Mouse (Mus musculus) Muller cell, postnatal 12 days (primary cell): Measurements from ENCODE around the gene Gramd1b.

Experiments used
- DNase-seq: peaks from one replicate; pipeline ENCODE4 v3.0.0-alpha.2; 2015; ENCODE audit errors: inconsistent ontology term

The Gramd1b gene

DNA sequence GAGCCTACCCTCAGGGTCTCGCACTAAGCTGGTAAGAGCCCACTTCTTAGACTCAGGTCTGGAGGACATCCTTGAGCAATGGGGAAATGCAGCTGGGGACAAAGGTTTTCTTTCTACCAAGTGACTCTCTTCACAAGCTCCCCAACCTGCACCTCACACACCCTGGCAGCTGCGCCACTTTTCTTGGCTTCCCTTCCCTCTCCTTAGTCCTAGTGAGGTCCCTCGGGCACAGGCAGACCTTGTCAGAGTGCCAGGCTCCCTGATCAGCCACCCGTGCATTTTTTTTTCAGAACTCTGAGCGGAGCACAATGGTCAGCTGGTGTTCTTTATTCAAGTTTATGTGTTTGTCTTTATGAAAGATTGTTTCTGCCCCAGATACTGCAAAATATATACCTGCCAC lies 194.5 kb downstream of the Gramd1b start:
- peak; percentile 45 for DNase-seq

DNA sequence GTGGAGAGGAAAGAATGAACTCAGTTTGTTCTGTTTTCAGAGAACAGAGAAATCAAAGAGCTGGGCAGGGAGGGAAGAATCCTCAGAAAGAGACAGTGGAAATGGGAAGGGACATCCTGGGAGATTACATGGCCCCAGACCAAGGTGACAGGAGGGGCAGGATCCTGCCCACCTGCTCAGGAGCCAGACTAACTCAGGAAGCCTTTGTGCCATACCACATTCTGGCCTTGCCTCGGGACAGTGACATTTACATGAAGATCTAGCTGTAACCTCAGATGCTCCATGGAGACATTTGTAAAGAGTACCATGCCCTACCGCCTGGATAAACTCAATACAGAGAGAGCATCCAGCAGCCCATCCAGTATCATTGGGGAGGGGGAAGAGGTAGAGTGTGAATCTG lies 196.6 kb downstream of the Gramd1b start:
- no peak for DNase-seq

DNA sequence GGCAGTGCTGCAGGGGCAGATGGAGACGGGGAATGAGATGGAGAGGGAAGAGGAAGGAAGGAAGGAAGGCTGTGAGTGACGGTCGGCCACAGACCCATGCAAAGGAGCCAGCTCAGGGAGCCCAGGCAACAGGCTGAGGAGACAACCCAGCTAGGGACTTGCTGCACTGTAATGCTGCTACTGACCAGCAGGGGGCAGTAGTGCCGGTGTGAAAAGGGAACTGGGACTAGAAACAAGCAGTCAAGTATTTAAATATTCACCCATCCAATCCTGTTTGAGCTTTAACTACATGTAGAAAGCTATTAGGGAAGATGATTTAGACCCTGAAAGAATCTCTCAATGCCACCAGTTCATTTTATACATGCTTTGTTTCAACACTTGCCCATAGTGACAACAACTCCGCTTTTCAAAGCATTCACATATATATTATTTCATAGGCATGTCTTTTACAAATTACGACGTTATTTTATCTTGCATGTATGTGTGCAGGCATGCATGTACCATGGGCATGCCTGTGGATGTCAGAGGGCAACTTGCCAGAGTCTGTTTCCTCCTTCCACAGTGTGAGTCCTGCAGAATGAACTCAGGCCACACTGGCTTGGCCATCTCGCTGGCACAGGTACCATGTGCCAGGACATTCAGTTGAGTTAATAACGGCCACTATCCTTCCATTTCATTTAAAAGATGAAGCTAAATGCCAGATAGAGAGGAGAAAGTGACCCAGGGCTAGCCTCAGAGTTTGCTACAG lies 197.4 kb downstream of the Gramd1b start:
- peak; percentile 44 for DNase-seq

GRCm38 (mm10) chr9:40332731-40333648 lies 198.2 kb downstream of the Gramd1b start:
- no peak for DNase-seq

- DNase-seq: no peak
Observed at GRCm38 (mm10) chr9:40332326-40332725, 198.9 kb downstream of the Gramd1b start.

GRCm38 (mm10) chr9:40331411-40332286 lies 199.5 kb downstream of the Gramd1b start:
- no peak for DNase-seq

- peak; percentile 75 for DNase-seq
Observed at GRCm38 (mm10) chr9:40330609-40331382, 200.4 kb downstream of the Gramd1b start.

- no peak for DNase-seq
Observed at GRCm38 (mm10) chr9:40326260-40326915, 204.8 kb downstream of the Gramd1b start.

- DNase-seq: no peak
Observed at GRCm38 (mm10) chr9:40324826-40325225, 206.4 kb downstream of the Gramd1b start.

DNA sequence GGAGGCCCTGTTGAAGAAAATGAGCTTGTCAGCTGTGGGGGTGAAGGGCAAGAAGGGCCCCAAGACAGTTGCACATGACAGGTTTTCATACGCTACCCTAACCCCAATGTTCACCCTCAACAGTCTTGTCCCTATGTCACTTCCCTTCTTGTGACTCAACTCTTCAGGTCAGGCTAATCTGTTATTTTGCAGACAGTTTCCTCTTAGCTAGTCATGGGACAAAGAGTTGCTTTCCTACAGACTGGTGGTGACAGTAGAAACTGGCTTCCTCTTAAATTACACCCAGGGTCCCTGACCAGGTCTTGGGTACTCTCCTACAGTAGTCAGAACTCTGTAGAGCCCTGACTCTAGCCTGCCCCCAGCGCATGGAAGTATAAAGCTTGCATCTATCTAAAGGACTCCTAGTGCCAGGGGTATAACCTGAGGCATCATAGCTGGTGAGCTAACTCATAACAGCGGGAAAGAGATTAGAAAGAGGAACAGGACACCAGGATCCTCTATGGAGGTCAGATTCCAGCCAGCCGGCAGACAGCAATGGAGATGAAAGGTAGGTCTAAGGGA lies 206.9 kb downstream of the Gramd1b start:
- no peak for DNase-seq

- DNase-seq: no peak
Observed at GRCm38 (mm10) chr9:40323773-40324172, 207.4 kb downstream of the Gramd1b start.

DNA sequence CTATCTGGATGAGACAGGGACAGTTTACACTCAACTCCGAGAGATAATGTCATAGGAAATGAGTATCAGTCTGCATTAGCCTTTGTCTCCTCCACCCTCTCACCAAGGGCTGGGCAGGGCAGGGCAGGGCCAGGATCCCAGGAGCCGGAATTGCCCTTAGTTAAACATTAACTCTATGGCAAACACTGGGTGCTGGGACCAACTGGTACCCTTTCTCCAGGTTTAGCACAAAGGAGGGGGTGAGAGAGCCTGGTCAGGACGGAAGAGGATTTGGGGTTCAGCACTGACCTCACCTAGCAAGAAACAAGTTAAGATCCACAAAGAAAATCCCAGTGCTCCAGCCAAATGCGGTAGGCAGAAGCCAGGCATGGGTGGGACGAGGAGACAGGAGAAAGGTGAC lies 208.0 kb downstream of the Gramd1b start:
- DNase-seq: no peak

DNA sequence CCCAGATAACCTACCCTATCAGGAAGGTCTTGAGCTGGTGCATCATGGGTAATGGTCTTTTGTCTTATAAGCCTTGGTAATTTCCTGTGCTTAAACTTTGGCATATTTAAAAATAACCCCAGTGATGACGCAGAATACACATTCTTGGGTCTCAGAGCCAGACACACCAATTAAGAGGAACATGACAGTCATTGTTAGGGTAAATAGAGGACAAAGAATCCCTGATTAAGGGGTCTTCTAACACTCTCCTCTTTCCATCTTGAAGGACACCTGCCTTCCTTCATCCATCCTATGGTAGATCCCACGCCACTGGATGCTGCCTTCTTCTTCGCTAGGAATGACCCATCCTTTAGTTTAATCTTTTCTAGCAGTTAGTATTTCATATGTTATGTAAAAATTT lies 208.8 kb downstream of the Gramd1b start:
- DNase-seq: no peak

GRCm38 (mm10) chr9:40321668-40322003 lies 209.5 kb downstream of the Gramd1b start:
- DNase-seq: no peak

DNA sequence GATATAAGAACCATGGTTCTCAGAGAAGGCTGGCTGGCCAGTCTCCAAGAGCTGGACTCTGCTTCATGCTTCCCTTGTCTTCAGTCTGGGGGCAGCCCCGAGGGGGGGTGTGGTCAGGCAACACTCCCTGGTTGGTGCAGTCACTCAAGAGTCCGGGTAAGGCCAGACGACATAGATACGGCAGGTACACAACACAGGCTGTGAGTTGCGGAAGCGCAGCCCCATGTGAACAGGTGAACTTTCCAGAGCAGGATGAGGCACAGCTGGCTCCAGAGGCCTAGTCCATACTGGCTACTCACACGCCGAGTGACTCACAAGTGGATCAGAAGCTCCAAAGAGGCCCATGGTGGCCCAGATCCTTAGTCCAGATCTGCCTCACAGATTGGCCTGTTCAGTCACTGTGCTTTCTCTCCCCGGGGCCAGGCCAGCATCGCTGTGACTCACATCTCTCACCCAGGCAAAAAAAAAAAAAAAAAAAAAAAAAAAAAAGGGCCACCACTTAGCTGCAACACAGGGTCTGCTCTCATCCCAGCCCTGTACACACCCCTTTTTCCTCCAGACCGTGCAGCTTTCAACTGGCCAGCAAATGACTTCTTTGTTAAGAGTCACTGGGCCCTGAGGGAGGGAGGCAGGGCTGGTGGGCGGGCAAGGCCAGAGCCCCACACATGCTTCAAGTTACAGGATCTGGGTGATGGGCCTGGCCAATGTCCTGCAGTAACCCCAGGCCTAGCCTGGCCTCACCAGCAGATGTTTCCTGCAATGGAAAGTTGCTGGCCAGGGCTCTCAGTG lies 210.1 kb downstream of the Gramd1b start:
- peak; percentile 94 for DNase-seq

- DNase-seq: no peak
Observed at GRCm38 (mm10) chr9:40320405-40320804, 210.8 kb downstream of the Gramd1b start.

GRCm38 (mm10) chr9:40318771-40319170 lies 212.4 kb downstream of the Gramd1b start:
- DNase-seq: no peak

DNA sequence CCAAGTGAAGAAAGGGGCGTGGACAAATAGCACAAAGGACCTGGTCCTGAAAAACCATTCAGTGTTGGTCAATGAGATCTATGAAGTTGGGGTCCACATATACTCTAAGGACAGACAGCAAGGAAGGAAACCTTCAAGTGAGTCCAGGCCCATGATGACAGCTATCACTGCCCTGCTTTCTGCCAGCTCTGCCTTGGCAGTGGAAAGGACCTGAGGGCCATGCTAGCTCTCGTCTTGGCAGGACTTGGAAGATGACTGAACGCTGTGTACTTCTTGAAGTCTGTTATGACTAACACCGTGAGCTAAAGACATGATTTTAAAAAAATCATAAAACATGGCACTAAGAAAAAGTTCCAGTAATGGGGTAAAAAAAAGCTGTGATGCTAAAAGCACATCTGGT lies 213.4 kb downstream of the Gramd1b start:
- no peak for DNase-seq

DNA sequence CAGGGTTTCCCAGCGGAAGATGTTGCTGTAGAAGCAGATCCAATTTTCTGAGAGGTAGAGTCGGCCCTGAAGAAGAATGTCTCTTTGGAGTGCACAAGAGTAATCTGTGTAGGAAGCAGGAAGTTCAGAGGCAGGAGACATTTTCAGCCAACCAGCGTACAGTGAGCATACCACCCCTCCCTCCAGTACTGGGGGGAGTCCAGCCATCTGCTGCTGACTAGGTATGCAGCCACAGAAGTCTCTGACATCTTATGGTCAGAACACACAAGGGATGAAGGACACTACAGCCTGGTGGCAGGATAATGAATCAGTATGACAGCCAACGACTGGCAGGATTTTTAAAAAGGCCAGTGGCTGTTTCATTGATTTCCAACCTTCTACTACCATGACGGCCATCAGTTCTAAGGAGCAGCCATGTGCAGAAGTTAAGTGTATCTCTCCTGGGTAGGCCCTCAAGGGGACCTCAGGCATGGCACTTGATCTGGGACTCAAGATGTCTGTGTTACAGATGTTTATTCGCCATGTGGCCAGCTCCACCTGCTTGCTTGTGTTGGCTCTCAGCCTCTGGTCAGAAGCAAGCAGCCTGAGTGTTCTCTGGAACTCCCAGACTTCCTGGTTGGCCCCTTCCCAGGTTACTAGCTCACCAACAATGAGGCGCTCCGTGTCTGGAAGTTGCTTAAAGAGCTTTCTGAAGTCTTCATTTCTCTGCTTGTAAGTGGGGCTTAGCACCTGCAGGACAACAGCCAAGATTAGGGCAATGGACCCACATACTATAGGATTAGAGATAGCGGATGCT lies 214.1 kb downstream of the Gramd1b start:
- no peak for DNase-seq
